Comparison of ENCODE assay signal across 9 mouse cellular contexts in genomic region chr3:96601941-96602703, GRCm38 (mm10). TPM values are rescaled to one million over a fixed set of nuclear protein-coding genes. Genes with fewer than 3 reads are reported as not detected.
DNase-seq lines count a peak whose midpoint lies in the region; ATAC-seq lines count a peak whose summit lies in the region.
"Had no signal": no experiment of that assay in that cellular context is flagged by ENCODE, and none has a peak within 500 bp of the region (broad histone marks: within the 10 kb centered on the region; RNA-seq: fewer than 3 reads in every experiment).

No protein-coding gene starts in this region.

- H3K4me3 ChIP-seq in kidney, embryonic 14.5 days (ENCODE audit: low read length), result peak overlapping the region; percentile 65
- H3K4me3 ChIP-seq in heart, embryonic 16.5 days (ENCODE audit: low read length), result peak overlapping the region; percentile 62
- peak overlapping the region; percentile 87 for H3K4me3 ChIP-seq in limb, embryonic 12.5 days (replicated peaks)
- peak overlapping the region; percentile 86 for H3K4me3 ChIP-seq in neural tube, embryonic 12.5 days

- H3K27ac ChIP-seq in kidney, embryonic 14.5 days (ENCODE audit: low read depth, low read length), result peak overlapping the region; percentile 88; the same call in 1 of the 2 replicates
- H3K27ac ChIP-seq in heart, embryonic 16.5 days (ENCODE audit: low read length), result peak overlapping the region; percentile 92
- peak overlapping the region; percentile 94 for H3K27ac ChIP-seq in limb, embryonic 12.5 days
- peak overlapping the region; percentile 51; the same call in 1 of the 2 replicates for H3K27ac ChIP-seq in neural tube, embryonic 12.5 days

- H3K4me1 ChIP-seq in kidney, embryonic 14.5 days (ENCODE audit: control insufficient read depth, insufficient read depth, low read length), result peaks cover 22% of the 10 kb centered on the region
- peaks cover 39% of the 10 kb centered on the region for H3K4me1 ChIP-seq in heart, embryonic 16.5 days (ENCODE audit: control insufficient read depth, insufficient read depth, low read length)
- peaks cover 41% of the 10 kb centered on the region for H3K4me1 ChIP-seq in limb, embryonic 12.5 days (replicated peaks)
- peaks cover 68% of the 10 kb centered on the region for H3K4me1 ChIP-seq in neural tube, embryonic 12.5 days

- no peaks in the 10 kb centered on the region for H3K9me3 ChIP-seq in kidney, embryonic 14.5 days (ENCODE audit: control insufficient read depth, low read length)
- H3K9me3 ChIP-seq in heart, embryonic 16.5 days (replicated peaks; ENCODE audit: control insufficient read depth, low read length), result no peaks in the 10 kb centered on the region
- H3K9me3 ChIP-seq in limb, embryonic 12.5 days, result no peaks in the 10 kb centered on the region
- H3K9me3 ChIP-seq in neural tube, embryonic 12.5 days, result no peaks in the 10 kb centered on the region

- no peaks in the 10 kb centered on the region for H3K36me3 ChIP-seq in kidney, embryonic 14.5 days (ENCODE audit: control insufficient read depth, insufficient read depth, low read length)
- peaks cover 5% of the 10 kb centered on the region for H3K36me3 ChIP-seq in heart, embryonic 16.5 days (ENCODE audit: control insufficient read depth, insufficient read depth)
- H3K36me3 ChIP-seq in limb, embryonic 12.5 days, result peaks cover 10% of the 10 kb centered on the region; the same call in 1 of the 2 replicates
- peaks cover 8% of the 10 kb centered on the region; the same call in 1 of the 2 replicates for H3K36me3 ChIP-seq in neural tube, embryonic 12.5 days

- WGBS in kidney, embryonic 14.5 days, result 24% methylated on average over 10 of the region's 10 CpGs
- WGBS in heart, embryonic 16.5 days, result 28% methylated on average over 10 of the region's 10 CpGs
- WGBS in limb, embryonic 12.5 days, result 38% methylated on average over 10 of the region's 10 CpGs
- whole genome bisulfite sequencing in neural tube, embryonic 12.5 days, result 29% methylated on average over 10 of the region's 10 CpGs

- no peak for ATAC-seq in kidney, embryonic 14.5 days (ENCODE audit: low FRiP score, low TSS enrichment)
- ATAC-seq in heart, embryonic 16.5 days (replicated peaks; ENCODE audit: extremely low read depth, insufficient read depth, low FRiP score), result no peak
- no peak for ATAC-seq in limb, embryonic 12.5 days (ENCODE audit: insufficient number of reproducible peaks, insufficient read depth, low FRiP score, low TSS enrichment, low read depth)
- no peak for ATAC-seq in neural tube, embryonic 12.5 days (ENCODE audit: low FRiP score, low read depth)
- ATAC-seq in megakaryocyte-erythroid progenitor cell, adult 5-6 weeks (replicated peaks; ENCODE audit: low FRiP score, low TSS enrichment, poor library complexity, severe bottlenecking), result no peak

- DNase-seq in kidney, adult 9 months, result no peak
- peak; percentile 56 to 69 for DNase-seq in cerebellum, postnatal 10 days
- DNase-seq in layer of hippocampus, adult 18-20 months (ENCODE audit: low spot score in 2 of 2), result no peak

- peaks cover 17% of the 10 kb centered on the region for H3K27me3 ChIP-seq in kidney, embryonic 14.5 days (ENCODE audit: control insufficient read depth, insufficient read depth, low read length)
- no peaks in the 10 kb centered on the region for H3K27me3 ChIP-seq in heart, embryonic 16.5 days (ENCODE audit: control insufficient read depth, insufficient read depth, low read length)
- peaks cover 14% of the 10 kb centered on the region for H3K27me3 ChIP-seq in limb, embryonic 12.5 days
- H3K27me3 ChIP-seq in neural tube, embryonic 12.5 days (replicated peaks), result peaks cover 7% of the 10 kb centered on the region; the same call in 1 of the 2 replicates

- peak overlapping the region; percentile 86 for H3K4me2 ChIP-seq in kidney, embryonic 14.5 days (replicated peaks; ENCODE audit: low read depth, low read length)
- peak overlapping the region; percentile 81 for H3K4me2 ChIP-seq in heart, embryonic 16.5 days (ENCODE audit: low read depth, low read length)
- peak overlapping the region; percentile 78 for H3K4me2 ChIP-seq in limb, embryonic 12.5 days
- peak overlapping the region; percentile 76 for H3K4me2 ChIP-seq in neural tube, embryonic 12.5 days (replicated peaks)

- H3K9ac ChIP-seq in kidney, embryonic 14.5 days (ENCODE audit: low read depth, low read length), result peak overlapping the region; percentile 81
- peak overlapping the region; percentile 79 for H3K9ac ChIP-seq in heart, embryonic 16.5 days (ENCODE audit: low read length)
- H3K9ac ChIP-seq in limb, embryonic 12.5 days (replicated peaks), result peak overlapping the region; percentile 96
- H3K9ac ChIP-seq in neural tube, embryonic 12.5 days, result peak overlapping the region; percentile 95

RNA-seq across cellular contexts. Expression of gene Lix1l, which starts 1.2 kb away (rescaled TPM):
- 5.8 and 7.0 TPM in 2 replicates for polyA plus RNA-seq in kidney, embryonic 14.5 days (2014; fragmentation: Nextera tagmentation; extraction: Ambion mirVana)
- polyA plus RNA-seq in heart, embryonic 16.5 days (2015; fragmentation: Nextera tagmentation; extraction: Ambion mirVana), result 4.3 and 4.5 TPM in 2 replicates
- 5.7 and 6.8 TPM in 2 replicates for polyA plus RNA-seq in limb, embryonic 12.5 days (2016; fragmentation: Nextera tagmentation; extraction: Ambion mirVana)
- polyA plus RNA-seq in neural tube, embryonic 12.5 days (2016; fragmentation: Nextera tagmentation; extraction: Ambion mirVana), result 6.7 and 7.2 TPM in 2 replicates
- 10 to 100 TPM; 30.9 to 33.0 TPM for total RNA-seq in layer of hippocampus, adult 18-20 months (2021)
- 0.25 and 0.72 TPM in 2 replicates for total RNA-seq in megakaryocyte-erythroid progenitor cell, adult 5-6 weeks (2014; fragmentation: Nextera tagmentation)
- 0.72 and 0.94 TPM in 2 replicates for total RNA-seq in megakaryocyte-erythroid progenitor cell, adult 5-6 weeks (2017)

RNA-seq across cellular contexts. Expression of gene Ankrd34a, which starts 5.7 kb away (rescaled TPM):
- 1.8 and 2.4 TPM in 2 replicates for polyA plus RNA-seq in kidney, embryonic 14.5 days (2014; fragmentation: Nextera tagmentation; extraction: Ambion mirVana)
- polyA plus RNA-seq in heart, embryonic 16.5 days (2015; fragmentation: Nextera tagmentation; extraction: Ambion mirVana), result 6.9 and 7.2 TPM in 2 replicates
- polyA plus RNA-seq in limb, embryonic 12.5 days (2016; fragmentation: Nextera tagmentation; extraction: Ambion mirVana), result 1.5 and 2.2 TPM in 2 replicates
- polyA plus RNA-seq in neural tube, embryonic 12.5 days (2016; fragmentation: Nextera tagmentation; extraction: Ambion mirVana), result 5.3 and 5.6 TPM in 2 replicates
- total RNA-seq in layer of hippocampus, adult 18-20 months (2021), result 10 to 100 TPM; 55.7 to 56.8 TPM
- not detected in 2 replicates for total RNA-seq in megakaryocyte-erythroid progenitor cell, adult 5-6 weeks (2014; fragmentation: Nextera tagmentation)
- not detected in 2 replicates for total RNA-seq in megakaryocyte-erythroid progenitor cell, adult 5-6 weeks (2017)

RNA-seq across cellular contexts. Expression of gene Polr3gl, which starts 8.1 kb away (rescaled TPM):
- polyA plus RNA-seq in kidney, embryonic 14.5 days (2014; fragmentation: Nextera tagmentation; extraction: Ambion mirVana), result 18.0 and 22.3 TPM in 2 replicates
- polyA plus RNA-seq in heart, embryonic 16.5 days (2015; fragmentation: Nextera tagmentation; extraction: Ambion mirVana), result 33.4 and 36.4 TPM in 2 replicates
- 48.5 and 50.4 TPM in 2 replicates for polyA plus RNA-seq in limb, embryonic 12.5 days (2016; fragmentation: Nextera tagmentation; extraction: Ambion mirVana)
- polyA plus RNA-seq in neural tube, embryonic 12.5 days (2016; fragmentation: Nextera tagmentation; extraction: Ambion mirVana), result 40.3 and 40.9 TPM in 2 replicates
- total RNA-seq in layer of hippocampus, adult 18-20 months (2021), result 10 to 100 TPM; 28.7 to 31.6 TPM
- total RNA-seq in megakaryocyte-erythroid progenitor cell, adult 5-6 weeks (2014; fragmentation: Nextera tagmentation), result 18.4 and 38.1 TPM in 2 replicates
- 56.0 and 72.8 TPM in 2 replicates for total RNA-seq in megakaryocyte-erythroid progenitor cell, adult 5-6 weeks (2017)

RNA-seq across cellular contexts. Expression of gene Gm16253, which starts 25.3 kb away (rescaled TPM):
- 0.72 and 1.3 TPM in 2 replicates for polyA plus RNA-seq in kidney, embryonic 14.5 days (2014; fragmentation: Nextera tagmentation; extraction: Ambion mirVana)
- polyA plus RNA-seq in heart, embryonic 16.5 days (2015; fragmentation: Nextera tagmentation; extraction: Ambion mirVana), result 1.3 and 1.4 TPM in 2 replicates
- polyA plus RNA-seq in limb, embryonic 12.5 days (2016; fragmentation: Nextera tagmentation; extraction: Ambion mirVana), result 0.72 and 1.5 TPM in 2 replicates
- polyA plus RNA-seq in neural tube, embryonic 12.5 days (2016; fragmentation: Nextera tagmentation; extraction: Ambion mirVana), result 1.6 and 3.0 TPM in 2 replicates
- total RNA-seq in layer of hippocampus, adult 18-20 months (2021), result not detected
- not detected in 2 replicates for total RNA-seq in megakaryocyte-erythroid progenitor cell, adult 5-6 weeks (2014; fragmentation: Nextera tagmentation)
- total RNA-seq in megakaryocyte-erythroid progenitor cell, adult 5-6 weeks (2017), result not detected in 2 replicates
- total RNA-seq: layer of hippocampus, postnatal 10 days had no signal

RNA-seq across cellular contexts. Expression of gene Rbm8a, which starts 27.6 kb away (rescaled TPM):
- 167 and 236 TPM in 2 replicates for polyA plus RNA-seq in kidney, embryonic 14.5 days (2014; fragmentation: Nextera tagmentation; extraction: Ambion mirVana)
- polyA plus RNA-seq in heart, embryonic 16.5 days (2015; fragmentation: Nextera tagmentation; extraction: Ambion mirVana), result 83.8 and 86.4 TPM in 2 replicates
- polyA plus RNA-seq in limb, embryonic 12.5 days (2016; fragmentation: Nextera tagmentation; extraction: Ambion mirVana), result 176 and 192 TPM in 2 replicates
- polyA plus RNA-seq in neural tube, embryonic 12.5 days (2016; fragmentation: Nextera tagmentation; extraction: Ambion mirVana), result 146 and 147 TPM in 2 replicates
- 10 to 100 TPM; 48.7 to 52.2 TPM for total RNA-seq in layer of hippocampus, adult 18-20 months (2021)
- total RNA-seq in megakaryocyte-erythroid progenitor cell, adult 5-6 weeks (2014; fragmentation: Nextera tagmentation), result 174 and 189 TPM in 2 replicates
- 95.5 and 108 TPM in 2 replicates for total RNA-seq in megakaryocyte-erythroid progenitor cell, adult 5-6 weeks (2017)

Comparison
In these comparisons a context has a peak if more than half of its experiments do, and no peak if none do; other contexts are left out.
1. DNase-seq: peak in cerebellum, postnatal 10 days (2 of 2); none in kidney, adult 9 months (single experiment) and layer of hippocampus, adult 18-20 months (0 of 2).
2. Peak in every context shown above with its lines, with median percentiles within 50 percentile points of each other: H3K27ac ChIP-seq, H3K4me2 ChIP-seq, H3K4me3 ChIP-seq and H3K9ac ChIP-seq.